Mouse (Mus musculus) liver, postnatal 0 days (tissue): ENCODE results near the gene Stx2.

Experiments used
- CTCF ChIP-seq: sonication (generic); IDR thresholded peaks from 2 replicates; pipeline ENCODE4 v1.5.1; 2016; ENCODE audit warnings: antibody characterized with exemption, low read depth
- EP300 ChIP-seq: IDR thresholded peaks from 2 replicates; pipeline ENCODE4 v1.6.1; 2016; ENCODE audit warnings: antibody characterized with exemption, low read depth, mild to moderate bottlenecking

- TF ChIP-seq CTCF = peak; percentile 33
- TF ChIP-seq EP300 = no peak
Measured at GRCm38 (mm10) chr5:129026637-129027036, 18.3 kb upstream of the Stx2 start.
